ENCODE assay signal across 15 mouse cellular contexts in the genomic region with DNA sequence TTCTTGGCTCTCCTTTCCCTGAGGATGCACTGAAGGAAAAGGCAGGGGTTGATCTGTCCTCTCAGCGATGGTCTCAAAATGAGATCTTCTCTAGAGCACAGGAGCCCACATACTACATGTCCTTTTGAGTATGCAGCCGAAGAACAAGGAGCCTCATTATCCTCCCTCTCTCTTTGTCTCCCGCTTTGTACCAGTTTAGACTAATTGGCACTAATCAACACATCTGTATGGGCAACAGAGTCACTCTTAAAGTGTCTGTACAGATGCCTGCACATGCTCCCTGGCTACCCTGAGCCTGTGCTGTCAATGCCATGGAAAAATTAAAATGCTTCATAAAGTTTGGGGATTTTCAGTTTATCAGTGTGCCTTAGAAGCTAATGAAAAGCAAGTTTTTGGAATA.
A peak's percentile ranks its signal among the peaks of the same experiment; 100 is the strongest.
DNase-seq lines count a peak whose midpoint lies in the region; TF ChIP-seq lines count a peak whose summit lies in the region.
"Had no signal": no experiment of that assay in that cellular context is flagged by ENCODE, and none has a peak within 500 bp of the region (broad histone marks: within the 10 kb centered on the region; RNA-seq: fewer than 3 reads in every experiment).

No protein-coding gene starts in this region.

- TF ChIP-seq CTCF in brain, embryonic 14.5 days (IDR thresholded peaks at IDR 0.05; ENCODE audit: borderline replicate concordance, extremely low read depth, insufficient read depth, insufficient read length), result no peak

- intact Hi-C loops in heart, postnatal 25 days (cut with DNase I), result no loop called here

- DNase-seq in heart, adult 11 months, result peak; percentile 53
- DNase-seq in heart, postnatal 25 days (ENCODE audit: low spot score), result no peak
- DNase-seq in brain, adult 2 months (ENCODE audit: low read depth, low spot score), result peak; percentile 38
- peak; percentile 43 for DNase-seq in brain, embryonic 14.5 days (ENCODE audit: low read depth)
- peak; percentile 27 for DNase-seq in retina, embryonic 14.5 days (ENCODE audit: low spot score)
- no peak for DNase-seq in lung, postnatal 36 days
- no peak for DNase-seq in spleen, postnatal 36 days (ENCODE audit: low spot score in 2 of 2)
- DNase-seq: adrenal gland, adult 2 months; adrenal gland, postnatal 25 days; cerebellum, adult 11-12 months; cerebellum, adult 9-10 months; cerebellum, postnatal 25 days; gastrocnemius, postnatal 10 days; heart, adult 2 months; heart, postnatal 14 days had no signal

- TF ChIP-seq POLR2A in brain, embryonic 14.5 days (IDR thresholded peaks at IDR 0.05; ENCODE audit: borderline replicate concordance, extremely low read depth, insufficient read depth, insufficient read length, poor library complexity, severe bottlenecking), result no peak

Comparison
In these comparisons a context has a peak if more than half of its experiments do, and no peak if none do; other contexts are left out.
1. DNase-seq: peak in heart, adult 11 months (single experiment), brain, adult 2 months (single experiment), brain, embryonic 14.5 days (single experiment) and retina, embryonic 14.5 days (single experiment); none in heart, postnatal 25 days (single experiment), lung, postnatal 36 days (single experiment) and spleen, postnatal 36 days (0 of 2).